Mouse (Mus musculus): ENCODE data around the gene Lrrc8c. TPM values are rescaled to one million over a fixed set of nuclear protein-coding genes. Genes with fewer than 3 reads are reported as not detected.

Lrrc8c gene
- polyA plus RNA-seq, 1 experiment from 2014 or later, result 13.4 TPM

DNA sequence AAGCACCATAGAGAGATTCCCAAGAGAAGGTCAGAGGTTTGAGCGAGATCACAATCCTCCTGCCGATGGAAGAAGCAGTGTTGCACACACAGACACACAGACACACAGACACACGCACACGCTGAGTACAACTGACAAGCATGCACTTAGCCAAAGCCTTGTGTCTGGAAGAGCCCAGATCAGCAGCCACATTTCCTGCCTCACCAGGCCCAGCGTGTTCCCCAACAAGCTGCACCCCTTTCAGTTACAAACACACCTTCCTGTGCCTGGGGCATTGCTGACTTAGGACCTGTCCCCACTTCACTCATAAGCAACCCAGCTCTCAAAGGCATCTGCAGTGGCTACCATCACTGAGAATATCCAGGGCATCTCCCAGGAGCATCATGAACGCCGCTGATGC, 25.8 kb upstream of the Lrrc8c start:
- Histone ChIP-seq H3K4me2 (replicated peaks) (no peak overlapping the region), H3K36me3 (no peaks in the 10 kb centered on the region), H3K27me3 (peaks cover 4% of the 10 kb centered on the region), H3K9ac (no peak overlapping the region), H3K4me3 (no peak overlapping the region), H3K4me1 (peaks cover 32% of the 10 kb centered on the region), H3K9me3 (replicated peaks) (no peaks in the 10 kb centered on the region), H3K27ac (0 out of 2 replicates have a peak overlapping the region, but pooled peaks have one; percentile 1)
- WGBS, result 85% methylated on average over 7 of the region's 7 CpGs
- no peak for ATAC-seq (ENCODE audit: low FRiP score)

DNA sequence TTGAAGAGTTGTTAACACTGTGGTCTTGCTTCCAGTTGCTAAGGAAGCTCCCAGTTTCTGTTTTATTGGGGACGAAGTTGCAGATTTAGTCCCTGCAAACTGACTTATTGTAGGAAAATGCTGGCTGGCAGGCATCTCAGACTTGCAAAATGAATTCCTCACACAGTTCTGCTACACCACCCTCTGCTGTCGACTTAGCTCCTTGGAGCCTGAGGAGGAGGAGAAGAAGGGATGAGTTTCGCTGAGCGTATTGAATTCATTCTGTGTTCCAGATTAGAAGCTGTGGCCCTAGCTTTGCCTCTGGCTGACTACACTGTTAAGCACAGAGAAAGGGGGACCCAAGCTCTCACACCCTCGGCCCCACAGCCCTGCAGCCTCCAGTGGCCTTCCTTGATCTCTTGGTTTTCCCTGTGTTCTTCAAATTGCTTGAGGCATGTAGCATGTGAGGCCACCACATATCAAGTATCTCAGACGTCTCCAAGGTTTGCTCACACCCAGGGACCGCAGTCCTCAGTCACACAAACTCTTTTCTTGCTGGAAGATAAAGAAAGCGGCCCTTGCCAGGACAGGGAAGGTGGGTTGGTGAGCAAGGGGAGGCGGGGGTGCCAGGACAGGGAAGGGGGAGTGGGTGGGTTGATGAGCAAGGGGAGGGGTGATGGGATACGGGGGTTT, 24.8 kb upstream of the Lrrc8c start:
- peak overlapping the region; percentile 46 for H3K4me2 ChIP-seq (replicated peaks)
- WGBS, result 32% methylated on average over 10 of the region's 10 CpGs
- no peak for ATAC-seq (ENCODE audit: low FRiP score)

DNA sequence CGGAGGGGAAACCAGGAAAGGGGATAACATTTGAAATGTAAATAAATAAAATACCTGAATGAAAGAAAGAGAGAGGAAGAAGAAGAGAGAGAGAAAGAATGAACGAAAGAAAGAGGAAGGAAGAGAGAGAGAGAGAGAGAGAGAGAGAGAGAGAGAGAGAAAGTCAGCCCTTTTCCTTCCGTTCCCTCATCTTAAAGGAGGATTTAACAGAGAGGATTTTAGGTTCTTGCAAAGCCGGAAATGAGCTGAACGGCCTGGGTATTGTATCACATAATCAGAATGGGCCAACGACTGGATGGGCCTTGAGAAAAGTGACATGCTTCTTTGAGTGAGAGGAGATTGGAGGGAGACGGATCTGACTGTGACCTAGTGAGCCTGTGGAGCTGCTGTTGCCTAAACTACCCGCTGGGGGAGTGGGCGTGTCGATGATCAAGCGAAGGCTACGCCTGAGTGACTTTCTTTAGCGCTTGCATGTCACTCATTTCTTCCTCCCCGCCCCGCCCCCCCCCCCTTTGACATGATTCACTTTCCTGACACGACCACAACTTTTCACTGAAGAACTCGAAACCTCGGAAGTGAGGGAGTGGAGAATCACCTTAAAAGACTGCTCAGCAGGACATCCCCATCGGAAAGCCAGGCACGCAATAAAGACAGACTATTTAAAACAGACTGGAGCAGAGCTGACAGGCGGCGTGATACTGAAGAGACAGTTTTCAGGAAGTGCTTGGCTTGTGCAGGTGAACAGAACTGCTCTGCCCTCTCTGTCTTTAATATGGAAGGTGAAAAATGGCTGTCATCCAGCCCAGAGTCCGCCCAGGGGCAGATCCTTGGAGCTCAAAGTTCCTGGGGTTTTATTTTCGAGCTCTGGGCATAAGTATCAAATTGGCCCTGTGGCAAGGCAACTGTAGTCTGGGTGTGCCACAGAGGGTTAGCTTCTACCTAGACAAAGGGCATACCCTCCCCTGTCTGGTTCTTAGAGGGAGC, 24.0 kb upstream of the Lrrc8c start:
- peak overlapping the region; percentile 24; the same call in 1 of the 2 replicates for H3K27ac ChIP-seq
- ATAC-seq (ENCODE audit: low FRiP score), result peak; percentile 83
- H3K4me2 ChIP-seq (replicated peaks), result peak overlapping the region; percentile 46
- H3K9me3 ChIP-seq (replicated peaks), result no peaks in the 10 kb centered on the region
- 5% methylated on average over 22 of the region's 24 CpGs for WGBS
- H3K9ac ChIP-seq, result peak overlapping the region; percentile 29; the same call in 1 of the 2 replicates
- no peaks in the 10 kb centered on the region for H3K36me3 ChIP-seq
- peaks cover 40% of the 10 kb centered on the region for H3K4me1 ChIP-seq
- peaks cover 4% of the 10 kb centered on the region for H3K27me3 ChIP-seq
- H3K4me3 ChIP-seq, result peak overlapping the region; percentile 19

More for the DNA sequence above, 24.8 kb upstream of the Lrrc8c start:
- Histone ChIP-seq H3K27me3 (peaks cover 4% of the 10 kb centered on the region), H3K36me3 (no peaks in the 10 kb centered on the region), H3K4me1 (peaks cover 38% of the 10 kb centered on the region), H3K9me3 (replicated peaks) (no peaks in the 10 kb centered on the region), H3K27ac (no peak overlapping the region), H3K4me3 (no peak overlapping the region), H3K9ac (peak overlapping the region; percentile 29; the same call in 1 of the 2 replicates)

DNA sequence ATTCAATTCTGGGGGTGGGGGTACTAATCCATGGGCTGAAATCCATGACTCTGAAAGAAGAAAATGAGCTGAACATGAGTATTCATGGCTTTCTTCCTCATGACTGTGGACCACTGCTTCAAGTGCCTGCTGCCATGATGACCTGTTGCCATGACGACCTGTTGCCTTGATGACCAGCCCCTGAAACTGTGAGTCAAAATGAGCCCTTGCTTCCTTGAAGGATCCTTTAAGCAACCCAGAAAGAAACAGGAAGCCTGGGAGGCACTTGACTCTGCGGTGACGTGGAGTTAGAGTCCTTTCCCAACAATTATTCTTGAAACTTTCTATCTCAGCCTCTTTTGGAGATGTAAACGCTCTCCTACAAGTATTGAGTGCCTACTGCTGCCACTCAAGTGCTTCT, 23.1 kb upstream of the Lrrc8c start:
- 74% methylated on average over 4 of the region's 4 CpGs for WGBS
- no peak for ATAC-seq (ENCODE audit: low FRiP score)
- H3K4me2 ChIP-seq (replicated peaks), result no peak overlapping the region
- H3K27ac ChIP-seq, result no peak overlapping the region
- peaks cover 4% of the 10 kb centered on the region for H3K27me3 ChIP-seq
- H3K4me3 ChIP-seq, result no peak overlapping the region
- H3K4me1 ChIP-seq, result peaks cover 45% of the 10 kb centered on the region
- H3K36me3 ChIP-seq, result no peaks in the 10 kb centered on the region
- no peak overlapping the region for H3K9ac ChIP-seq
- no peaks in the 10 kb centered on the region for H3K9me3 ChIP-seq (replicated peaks)

DNA sequence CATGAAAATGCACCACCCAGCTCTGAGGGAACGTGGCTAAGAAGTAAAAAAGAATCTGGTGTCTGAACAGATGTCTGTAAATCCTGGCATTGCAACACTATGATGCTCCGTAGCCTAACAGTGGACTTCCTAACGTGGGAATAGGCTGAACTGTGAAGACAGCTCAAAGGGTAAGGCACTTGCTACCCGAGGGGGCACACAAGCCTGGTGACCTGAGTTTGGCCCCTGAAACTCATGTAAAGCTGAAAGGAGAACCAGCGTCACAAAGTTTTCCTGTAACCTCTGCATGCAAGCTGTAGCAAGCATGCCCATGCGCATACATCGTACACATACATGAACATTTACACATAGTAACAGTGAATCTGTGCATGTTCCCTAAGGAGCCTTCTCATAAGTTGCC, 22.6 kb upstream of the Lrrc8c start:
- WGBS, result 75% methylated on average over 7 of the region's 7 CpGs
- Histone ChIP-seq H3K27me3 (peaks cover 4% of the 10 kb centered on the region), H3K36me3 (no peaks in the 10 kb centered on the region), H3K4me3 (no peak overlapping the region), H3K4me1 (peaks cover 48% of the 10 kb centered on the region), H3K27ac (no peak overlapping the region), H3K9ac (no peak overlapping the region), H3K4me2 (replicated peaks) (no peak overlapping the region), H3K9me3 (replicated peaks) (no peaks in the 10 kb centered on the region)
- ATAC-seq (ENCODE audit: low FRiP score), result no peak

DNA sequence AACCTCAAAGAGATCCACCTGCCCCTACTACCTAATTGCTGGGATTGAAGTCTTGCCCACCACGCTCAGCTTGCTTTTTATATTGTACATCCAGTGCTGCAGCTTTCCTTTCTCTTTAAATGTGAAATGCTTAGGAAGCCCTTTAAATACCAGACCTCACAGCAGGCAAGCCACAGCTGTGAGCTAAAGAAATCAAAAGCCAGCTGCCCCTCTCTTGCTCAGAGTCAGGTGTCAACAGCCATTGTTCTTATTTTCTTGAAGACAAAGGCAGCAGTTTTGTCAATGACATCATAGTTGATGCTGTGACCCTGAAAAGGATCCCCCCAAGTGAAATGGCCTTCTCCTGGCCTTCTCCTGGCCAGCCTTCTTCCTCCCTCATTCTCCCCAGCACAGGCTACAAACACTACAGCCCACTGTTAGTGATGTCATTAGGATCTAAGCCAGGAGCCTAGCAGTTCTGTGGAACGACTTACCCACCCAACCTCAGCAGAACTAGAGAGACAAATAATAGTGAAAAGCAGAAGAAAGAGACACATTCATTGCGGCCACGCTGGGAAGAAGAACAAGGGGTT, 20.7 kb upstream of the Lrrc8c start:
- Histone ChIP-seq H3K4me1 (peaks cover 40% of the 10 kb centered on the region), H3K27ac (peak overlapping the region; percentile 56), H3K4me3 (no peak overlapping the region), H3K9me3 (replicated peaks) (no peaks in the 10 kb centered on the region), H3K36me3 (no peaks in the 10 kb centered on the region), H3K27me3 (peaks cover 1% of the 10 kb centered on the region), H3K9ac (no peak overlapping the region), H3K4me2 (replicated peaks) (no peak overlapping the region)
- no peak for ATAC-seq (ENCODE audit: low FRiP score)
- 34% methylated on average over 4 of the region's 4 CpGs for WGBS

DNA sequence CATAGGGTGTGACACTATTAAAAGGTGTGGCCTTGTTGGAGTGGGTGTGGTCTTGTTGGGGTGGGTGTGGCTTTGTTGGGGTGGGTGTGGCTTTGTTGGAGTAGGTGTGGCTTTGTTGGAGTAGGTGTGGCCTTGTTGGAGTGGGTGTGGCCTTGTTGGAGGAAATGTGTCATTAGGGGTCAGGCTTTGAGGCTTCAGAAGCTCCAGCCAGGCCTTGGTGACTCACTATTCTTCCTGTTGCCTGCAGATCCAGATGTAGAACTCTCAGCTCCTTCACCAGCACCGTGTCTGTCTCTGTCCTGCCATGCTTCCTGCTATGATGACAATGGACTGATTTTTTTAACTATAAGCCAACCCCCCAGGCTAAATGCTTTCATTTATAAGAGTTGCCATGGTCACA, 19.8 kb upstream of the Lrrc8c start:
- no peaks in the 10 kb centered on the region; the same call in 1 of the 2 replicates for H3K27me3 ChIP-seq
- H3K36me3 ChIP-seq, result no peaks in the 10 kb centered on the region
- no peaks in the 10 kb centered on the region for H3K9me3 ChIP-seq (replicated peaks)
- H3K4me1 ChIP-seq, result peaks cover 35% of the 10 kb centered on the region
- WGBS, result 55% methylated on average over 1 of the region's 1 CpGs
- H3K4me2 ChIP-seq (replicated peaks), result no peak overlapping the region
- no peak overlapping the region for H3K9ac ChIP-seq
- no peak for ATAC-seq (ENCODE audit: low FRiP score)
- no peak overlapping the region for H3K27ac ChIP-seq
- H3K4me3 ChIP-seq, result no peak overlapping the region

DNA sequence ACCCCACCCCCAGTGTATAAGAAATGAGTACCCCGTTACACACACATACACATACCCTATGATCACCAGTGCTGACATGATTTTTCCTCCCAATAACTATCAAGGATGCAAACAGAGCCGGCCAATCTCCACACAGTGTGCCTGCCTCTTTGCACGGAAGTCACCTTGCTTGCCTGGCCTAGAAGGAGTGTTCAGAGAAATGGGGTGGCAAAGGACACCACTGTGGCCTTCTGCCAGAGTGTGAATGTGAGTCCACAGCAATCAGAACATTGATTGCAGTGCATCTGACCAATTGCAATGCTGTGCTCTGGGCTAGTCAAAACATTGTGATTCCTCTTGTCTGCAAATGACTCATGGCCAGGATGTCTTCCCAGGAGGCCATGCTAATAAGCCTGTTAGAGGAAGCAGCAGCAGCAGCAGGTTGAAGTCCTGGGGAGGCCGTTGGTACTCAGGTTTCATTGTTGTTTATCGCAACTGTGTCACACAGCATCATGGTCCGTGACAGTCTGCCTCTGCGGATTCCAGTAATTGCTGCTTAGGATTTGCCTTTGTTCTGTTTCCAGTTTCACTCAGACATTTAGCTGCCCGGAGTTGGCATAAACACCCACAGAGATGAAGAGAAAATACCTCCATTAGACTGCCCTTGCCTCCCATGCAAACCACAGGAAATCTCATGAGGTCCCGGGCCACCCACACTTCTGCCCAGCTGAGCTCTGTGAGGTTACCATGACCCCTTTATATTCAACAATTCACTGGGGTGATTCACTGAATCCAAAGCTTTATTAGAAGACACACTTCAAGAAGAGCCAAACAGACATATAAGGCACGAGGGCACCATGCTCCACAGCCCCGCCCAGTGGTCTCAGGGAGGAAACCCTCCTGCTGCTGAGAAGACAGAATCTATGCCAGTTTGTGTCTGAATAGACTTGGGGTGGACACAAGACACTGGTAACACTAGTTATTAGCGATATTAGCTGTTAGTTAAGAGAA, 18.8 kb upstream of the Lrrc8c start:
- peaks cover 25% of the 10 kb centered on the region for H3K4me1 ChIP-seq
- 0 out of 2 replicates have a peak overlapping the region, but pooled peaks have one; percentile 26 for H3K27ac ChIP-seq
- H3K4me2 ChIP-seq (replicated peaks), result no peak overlapping the region
- WGBS, result 45% methylated on average over 12 of the region's 12 CpGs
- H3K36me3 ChIP-seq, result no peaks in the 10 kb centered on the region
- peak; percentile 20; the same call in 1 of the 2 replicates for ATAC-seq (ENCODE audit: low FRiP score)
- no peaks in the 10 kb centered on the region for H3K27me3 ChIP-seq
- no peaks in the 10 kb centered on the region for H3K9me3 ChIP-seq (replicated peaks)
- no peak overlapping the region for H3K4me3 ChIP-seq
- H3K9ac ChIP-seq, result no peak overlapping the region

DNA sequence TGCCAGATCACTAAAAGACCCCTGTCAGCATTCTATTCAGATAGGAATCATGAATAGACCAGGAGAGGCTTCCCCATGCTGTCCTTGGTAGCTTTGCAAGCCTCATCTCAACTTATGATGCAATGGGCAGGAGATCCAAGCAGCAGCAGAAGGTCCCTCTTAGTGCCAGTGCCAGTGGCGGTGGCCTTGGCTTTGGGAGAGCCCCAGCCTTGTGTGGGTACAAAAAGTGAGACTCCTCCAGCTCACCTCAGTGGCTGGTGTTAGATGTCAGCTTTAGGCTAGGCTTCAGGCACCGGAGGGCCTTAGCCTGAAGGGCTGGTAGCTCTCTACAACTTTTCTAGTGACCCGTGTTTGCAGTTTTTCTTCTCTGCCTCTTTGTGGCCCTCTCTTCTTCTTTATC, 18.1 kb upstream of the Lrrc8c start:
- Histone ChIP-seq H3K9ac (no peak overlapping the region), H3K9me3 (replicated peaks) (no peaks in the 10 kb centered on the region), H3K27me3 (no peaks in the 10 kb centered on the region)

DNA sequence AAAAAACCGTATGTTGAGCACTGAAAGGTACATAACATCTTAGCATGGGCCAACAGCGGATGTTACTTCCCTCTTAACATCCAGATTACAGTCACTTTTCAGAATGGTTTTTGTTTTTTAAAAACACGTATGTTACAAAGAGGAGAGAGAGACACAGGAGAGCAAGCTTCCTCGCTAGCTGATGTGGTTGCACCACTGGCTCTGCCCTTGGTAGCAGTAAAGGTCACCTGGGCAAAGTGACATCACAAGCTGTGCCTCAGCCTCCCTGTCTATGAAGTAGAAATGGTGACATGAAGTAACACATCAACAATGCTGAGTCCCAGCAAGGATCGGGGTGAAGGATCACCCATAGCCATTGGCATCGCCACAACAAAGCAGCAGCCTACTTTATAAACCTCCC, 10.4 kb upstream of the Lrrc8c start:
- Histone ChIP-seq H3K4me1 (no peaks in the 10 kb centered on the region), H3K27ac (no peak overlapping the region), H3K9me3 (replicated peaks) (no peaks in the 10 kb centered on the region), H3K4me2 (replicated peaks) (no peak overlapping the region), H3K9ac (no peak overlapping the region), H3K4me3 (no peak overlapping the region), H3K27me3 (no peaks in the 10 kb centered on the region), H3K36me3 (no peaks in the 10 kb centered on the region)
- ATAC-seq (ENCODE audit: low FRiP score), result no peak
- 96% methylated on average over 6 of the region's 6 CpGs for WGBS

More for the DNA sequence above, 18.1 kb upstream of the Lrrc8c start:
- ATAC-seq (ENCODE audit: low FRiP score), result no peak
- H3K4me3 ChIP-seq, result no peak overlapping the region
- no peak overlapping the region for H3K4me2 ChIP-seq (replicated peaks)
- peaks cover 18% of the 10 kb centered on the region for H3K4me1 ChIP-seq
- H3K36me3 ChIP-seq, result no peaks in the 10 kb centered on the region
- H3K27ac ChIP-seq, result no peak overlapping the region
- WGBS, result 81% methylated on average over 3 of the region's 3 CpGs

DNA sequence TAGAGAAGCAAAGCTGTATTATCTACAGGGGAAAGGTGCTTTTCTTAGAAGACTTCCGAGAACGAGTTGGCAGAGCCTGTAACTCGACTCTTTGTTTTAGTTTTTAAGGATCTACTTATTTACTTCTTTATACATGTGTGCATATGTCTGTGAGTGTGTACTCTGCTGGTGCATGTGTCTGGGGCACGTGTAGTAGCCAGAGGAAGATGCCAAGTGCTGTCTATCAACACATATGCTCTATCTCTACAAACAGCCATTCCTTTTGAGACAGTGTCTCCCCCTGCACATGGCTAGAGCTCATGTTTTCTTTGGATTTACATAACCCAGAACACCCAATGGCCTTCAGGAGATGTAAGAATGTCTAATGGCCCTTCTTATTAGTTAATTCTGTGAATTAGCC, 6.9 kb upstream of the Lrrc8c start:
- no peak overlapping the region for H3K27ac ChIP-seq
- no peaks in the 10 kb centered on the region for H3K27me3 ChIP-seq
- WGBS, result 70% methylated on average over 4 of the region's 4 CpGs
- H3K4me2 ChIP-seq (replicated peaks), result no peak overlapping the region
- no peaks in the 10 kb centered on the region for H3K36me3 ChIP-seq
- no peaks in the 10 kb centered on the region for H3K9me3 ChIP-seq (replicated peaks)
- no peaks in the 10 kb centered on the region for H3K4me1 ChIP-seq
- H3K4me3 ChIP-seq, result no peak overlapping the region
- H3K9ac ChIP-seq, result no peak overlapping the region
- no peak for ATAC-seq (ENCODE audit: low FRiP score)

All from hindbrain, embryonic 12.5 days (tissue).